Mouse (Mus musculus): ENCODE results near the gene Fcnb. TPM values are rescaled to one million over a fixed set of nuclear protein-coding genes. Genes with fewer than 3 reads are reported as not detected.

The Fcnb gene
- total RNA-seq, 2 experiments from 2014 or later, result not detected

DNA sequence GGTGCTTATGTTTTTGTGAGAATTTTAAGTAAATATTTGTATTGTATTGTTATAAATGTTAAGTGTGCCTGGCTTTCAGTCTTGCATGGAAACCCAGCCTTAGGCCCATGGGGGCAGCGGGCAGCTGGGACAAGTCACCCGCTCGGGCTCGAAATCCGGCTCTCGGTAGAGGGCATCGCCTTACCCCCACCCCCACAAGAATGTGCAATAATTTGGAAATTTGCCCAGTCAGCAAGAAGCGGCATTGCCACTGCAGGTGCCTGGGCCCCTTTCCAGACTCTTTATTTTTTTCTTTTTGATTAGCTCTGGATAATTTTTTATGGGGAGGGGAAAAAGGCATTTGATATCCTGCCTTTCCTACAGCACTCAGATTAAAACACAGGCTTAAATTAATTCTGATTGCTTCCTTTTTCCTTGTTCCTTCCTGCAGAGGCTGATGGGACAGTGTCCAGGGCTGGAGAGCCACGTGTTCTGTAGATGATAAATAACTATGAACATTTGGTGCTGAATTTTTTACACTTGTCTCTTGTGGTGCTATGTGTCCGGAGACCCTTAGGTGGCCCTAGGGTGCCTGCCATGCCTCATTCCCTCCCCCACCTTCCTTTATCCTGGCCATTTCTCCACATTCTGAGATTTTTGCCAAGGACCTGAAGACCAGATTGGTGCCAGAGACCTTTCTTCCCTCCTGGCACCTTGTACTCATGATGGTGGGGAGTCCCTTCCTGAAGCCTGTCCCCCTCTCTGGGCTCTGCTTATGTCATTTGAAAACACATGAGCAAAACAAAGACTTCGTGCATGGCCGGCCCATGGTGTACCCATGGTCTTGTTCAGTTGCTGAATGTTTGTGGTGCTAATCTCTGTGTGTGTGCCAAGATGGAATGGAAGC, 46.9 kb downstream of the Fcnb start:
- intact Hi-C loops (cut with DNase I), result no loop called here
- DNase-seq, result no peak

DNA sequence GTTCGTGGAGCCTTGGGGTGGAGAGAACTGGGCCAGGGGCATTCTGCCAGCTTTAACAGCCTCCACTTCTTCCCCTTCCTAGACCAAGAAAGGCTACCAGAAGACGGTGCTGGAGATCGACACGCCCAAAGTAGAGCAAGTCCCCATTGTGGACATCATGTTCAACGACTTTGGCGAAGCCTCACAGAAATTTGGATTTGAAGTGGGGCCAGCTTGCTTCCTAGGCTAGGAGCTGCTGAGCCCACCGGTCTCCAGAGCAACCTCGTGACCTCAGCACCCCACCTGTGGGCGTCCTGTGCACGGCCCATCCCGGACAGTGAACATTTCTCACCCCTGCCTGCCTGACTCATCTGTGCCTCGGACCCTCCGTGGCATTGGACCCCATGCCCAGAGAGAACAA, 47.9 kb downstream of the Fcnb start:
- Histone ChIP-seq H3K4me3 (no peak overlapping the region), H3K27ac (no peak overlapping the region)
- intact Hi-C loops (cut with DNase I), result no loop called here
- DNase-seq, result no peak
- TF ChIP-seq CTCF (IDR thresholded peaks at IDR 0.05), result no peak

More for the DNA sequence above, 46.9 kb downstream of the Fcnb start:
- no peak overlapping the region for H3K4me3 ChIP-seq
- no peak overlapping the region for H3K27ac ChIP-seq
- no peak for TF ChIP-seq CTCF (IDR thresholded peaks at IDR 0.05)

DNA sequence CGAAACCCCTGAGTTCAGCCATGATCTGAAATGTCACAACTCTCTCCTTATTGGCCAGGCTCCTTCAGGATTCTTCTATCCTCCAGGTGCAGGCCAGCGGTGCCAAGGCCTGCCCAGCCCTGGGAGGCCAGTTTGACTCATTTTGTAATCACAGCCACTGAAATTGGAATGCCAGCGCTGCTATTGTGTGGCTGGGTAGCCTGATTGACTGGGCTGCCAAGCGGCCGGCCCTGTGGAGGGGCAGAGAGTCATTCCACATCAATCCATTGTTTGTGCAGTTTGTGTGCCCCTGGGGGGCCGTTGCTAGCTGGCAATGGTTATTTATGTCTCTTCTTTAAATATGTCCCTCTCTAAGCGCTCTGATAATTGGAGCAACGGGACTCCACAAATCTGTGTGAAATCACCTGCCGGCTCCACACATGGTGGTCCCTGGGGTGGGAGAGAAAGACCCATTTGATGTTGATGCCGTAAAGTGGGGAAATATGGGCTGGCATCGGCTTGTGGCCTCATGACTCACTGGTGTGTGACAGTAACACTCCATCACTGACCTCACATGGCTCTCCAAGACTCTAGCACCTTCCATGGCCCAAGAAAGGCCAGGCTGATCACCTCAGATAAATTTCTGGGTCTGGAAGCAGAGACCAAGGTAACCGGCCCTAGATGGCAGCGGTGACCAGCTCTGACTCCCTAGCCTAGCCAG, 50.5 kb downstream of the Fcnb start:
- TF ChIP-seq CTCF (IDR thresholded peaks at IDR 0.05), result no peak
- H3K27ac ChIP-seq, result no peak overlapping the region
- no peak overlapping the region for H3K4me3 ChIP-seq
- intact Hi-C loops (cut with DNase I), result no loop called here
- DNase-seq, result no peak

DNA sequence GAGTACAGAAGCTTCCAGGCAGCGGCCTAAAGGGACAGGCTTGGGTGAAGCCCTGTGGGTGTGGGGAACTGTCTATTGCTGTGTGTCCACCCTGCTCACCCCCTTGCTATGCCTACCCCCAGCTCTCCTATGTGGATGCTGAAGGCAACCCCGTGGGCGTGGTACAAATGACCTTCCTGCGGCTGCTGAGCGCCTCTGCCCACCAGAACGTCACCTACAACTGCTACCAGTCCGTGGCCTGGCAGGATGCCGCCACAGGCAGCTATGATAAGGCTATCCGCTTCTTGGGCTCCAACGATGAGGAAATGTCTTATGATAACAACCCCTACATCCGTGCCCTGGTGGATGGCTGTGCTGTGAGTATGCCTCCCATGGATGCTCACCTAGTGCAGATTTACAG, 52.2 kb downstream of the Fcnb start:
- TF ChIP-seq CTCF (IDR thresholded peaks at IDR 0.05), result no peak
- no peak for DNase-seq
- Histone ChIP-seq H3K27ac (no peak overlapping the region), H3K4me3 (no peak overlapping the region)
- intact Hi-C loops (cut with DNase I), result no loop called here

DNA sequence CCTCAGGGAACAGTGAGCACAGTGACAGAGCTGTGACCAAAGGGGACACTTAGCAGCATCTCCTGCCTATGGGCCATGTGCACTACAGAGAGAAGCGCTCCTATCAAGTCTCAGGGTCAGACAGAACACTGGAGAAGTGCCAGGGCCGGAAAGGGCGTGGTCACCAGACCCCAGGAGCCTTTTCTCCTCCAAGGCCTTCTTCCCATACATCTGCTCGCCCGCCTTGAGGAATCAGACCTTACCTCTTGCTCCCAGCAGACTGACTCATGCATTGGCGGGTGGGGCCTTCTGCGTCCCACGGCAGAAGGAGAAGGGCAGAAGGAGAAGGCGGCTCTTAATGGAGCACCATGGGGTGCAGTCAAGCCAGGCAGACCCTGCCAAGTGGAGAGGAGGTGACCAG, 52.8 kb downstream of the Fcnb start:
- no peak for TF ChIP-seq CTCF (IDR thresholded peaks at IDR 0.05)
- no peak for DNase-seq
- intact Hi-C loops (cut with DNase I), result no loop called here

More for the DNA sequence above, 52.8 kb downstream of the Fcnb start:
- Histone ChIP-seq H3K27ac (no peak overlapping the region), H3K4me3 (no peak overlapping the region)

Other genes starting within 250 kb of the Fcnb start
- gene Col5a1, start 198.5 kb downstream of the Fcnb start, total RNA-seq (2021), result 10 to 100 TPM; 15.9 to 20.9 TPM
- gene Olfm1, start 108.1 kb upstream of the Fcnb start, total RNA-seq (2021), result 10 to 100 TPM in 1 of 2 experiments, 1 to 10 TPM in 1; 6.8 to 13.7 TPM

Measured in gastrocnemius, adult 2 months (tissue).